Mouse (Mus musculus): ENCODE measurements around the gene Atp2b4.

The Atp2b4 gene

GRCm38 (mm10) chr1:133798821-133799415 lies 1.9 kb downstream of the Atp2b4 start:
- DNase-seq (ENCODE audit: low spot score in 2 of 2): no peak

DNA sequence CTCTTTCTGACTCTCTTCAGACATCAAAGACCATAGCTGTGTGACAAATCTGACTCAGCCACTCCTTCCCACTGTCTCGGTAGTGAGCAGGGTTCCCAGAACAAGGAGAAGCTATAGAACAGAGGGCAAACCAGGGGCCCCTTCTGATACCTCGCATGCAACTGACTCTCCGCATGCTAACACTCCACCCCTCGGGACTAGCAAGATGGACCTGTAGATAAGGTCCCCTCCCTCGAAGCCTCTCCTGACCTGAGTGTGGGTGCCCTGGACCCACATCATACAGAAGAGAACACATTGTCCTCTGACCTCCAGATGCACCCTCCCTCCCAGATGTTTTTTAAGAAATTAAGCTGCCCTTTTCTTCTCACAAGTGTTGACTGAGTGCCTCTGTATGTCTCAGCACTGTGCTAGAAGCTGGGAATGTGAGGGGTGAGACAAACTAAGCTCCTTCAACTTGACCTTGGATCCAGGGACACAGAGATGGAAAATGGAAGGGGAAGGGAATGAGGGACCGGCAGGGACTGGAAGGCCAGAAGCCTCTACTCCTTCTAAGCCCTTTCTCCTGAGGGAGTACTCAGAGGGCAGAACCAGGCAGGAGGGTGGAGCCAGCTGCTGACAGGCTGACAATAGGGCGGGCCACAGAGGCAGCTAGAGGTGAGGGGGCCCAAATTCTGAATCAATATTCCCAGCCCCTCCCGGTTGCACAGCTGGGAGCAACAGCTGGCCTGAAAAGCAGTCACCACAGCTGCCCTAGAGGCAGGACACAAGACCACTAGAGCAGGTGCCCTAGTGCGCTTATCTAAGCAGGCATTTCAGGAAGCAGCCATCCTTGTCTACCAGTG lies 2.6 kb downstream of the Atp2b4 start:
- no peak for DNase-seq (ENCODE audit: low spot score in 2 of 2)

DNA sequence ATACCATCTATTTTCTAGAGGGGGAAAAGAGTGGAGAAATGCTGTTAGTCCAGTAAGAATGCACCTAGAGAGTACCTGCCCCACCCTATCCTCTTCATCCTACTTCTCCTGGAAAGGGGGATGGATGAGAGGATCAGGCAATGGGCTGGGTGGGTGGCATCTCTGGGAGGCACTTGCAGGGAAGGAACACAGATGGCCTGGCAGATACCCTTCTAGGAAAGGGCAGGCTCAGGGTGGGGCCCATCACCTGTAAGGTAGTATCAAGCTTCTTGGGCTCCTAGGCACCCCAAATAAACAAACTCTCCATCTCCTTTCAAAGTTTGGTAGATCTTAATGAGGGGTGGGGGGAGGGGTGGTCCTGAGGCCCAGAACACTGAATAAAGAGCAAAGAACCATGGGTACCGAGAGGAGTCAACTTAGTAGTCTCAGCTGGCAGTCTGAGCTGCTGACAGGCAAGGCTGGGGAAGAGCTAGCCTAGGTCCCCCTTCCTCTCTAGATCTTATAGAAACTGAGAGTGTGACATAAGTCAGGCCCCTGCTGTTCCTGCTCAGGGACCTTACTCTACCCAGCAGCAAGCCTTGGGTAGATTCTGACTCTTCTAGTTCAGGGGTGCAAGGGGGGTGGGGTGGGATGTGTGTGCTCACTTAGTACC lies 3.4 kb downstream of the Atp2b4 start:
- no peak for DNase-seq (ENCODE audit: low spot score in 2 of 2)

- DNase-seq (ENCODE audit: low spot score in 2 of 2): no peak
Measured at GRCm38 (mm10) chr1:133793646-133794045, 7.2 kb downstream of the Atp2b4 start.

- no peak for DNase-seq (ENCODE audit: low spot score in 2 of 2)
Measured at GRCm38 (mm10) chr1:133790011-133790410, 10.8 kb downstream of the Atp2b4 start.

DNA sequence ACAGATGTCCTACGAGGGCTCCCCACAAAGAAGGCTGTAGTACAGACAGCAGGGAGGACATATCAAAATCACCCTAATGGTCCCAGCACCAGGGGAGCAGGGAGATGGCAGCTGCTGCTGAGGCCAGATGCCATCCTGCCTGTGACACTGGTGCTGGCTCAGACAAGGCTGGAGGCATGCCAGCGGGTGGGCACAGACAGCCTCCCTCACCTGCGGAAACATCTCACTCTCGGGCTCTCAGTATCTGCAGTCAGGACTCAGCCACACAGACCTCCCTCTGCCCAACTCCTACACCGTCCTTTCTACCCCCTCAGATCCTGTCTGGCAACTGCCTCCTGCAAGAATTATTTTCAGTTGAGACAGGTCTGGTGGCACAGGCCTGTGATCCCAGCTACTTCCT lies 12.0 kb downstream of the Atp2b4 start:
- no peak for DNase-seq (ENCODE audit: low spot score in 2 of 2)

- DNase-seq (ENCODE audit: low spot score in 2 of 2): no peak
Measured at GRCm38 (mm10) chr1:133787500-133788210, 13.2 kb downstream of the Atp2b4 start.

- no peak for DNase-seq (ENCODE audit: low spot score in 2 of 2)
Measured at GRCm38 (mm10) chr1:133784621-133785020, 16.2 kb downstream of the Atp2b4 start.

DNA sequence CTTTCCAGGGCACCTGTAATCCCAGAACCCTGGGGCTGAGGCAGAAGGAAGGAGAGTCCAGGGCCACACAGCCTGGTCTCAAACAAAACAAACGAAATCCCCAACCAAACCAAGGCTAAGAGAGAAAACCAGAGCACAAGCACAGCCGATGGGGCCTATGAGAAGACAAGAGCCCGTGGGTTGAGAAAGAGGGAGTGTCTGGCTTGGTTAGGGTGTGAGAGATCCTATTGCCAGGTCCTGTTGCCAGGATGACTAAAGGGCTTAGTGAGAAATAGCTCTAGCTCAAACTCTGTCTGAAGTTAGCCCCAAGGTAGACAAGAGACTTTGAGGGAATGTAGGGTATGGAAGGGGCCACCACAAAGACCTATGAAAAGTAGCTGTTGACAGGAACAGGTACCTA lies 19.3 kb downstream of the Atp2b4 start:
- no peak for DNase-seq (ENCODE audit: low spot score in 2 of 2)

DNA sequence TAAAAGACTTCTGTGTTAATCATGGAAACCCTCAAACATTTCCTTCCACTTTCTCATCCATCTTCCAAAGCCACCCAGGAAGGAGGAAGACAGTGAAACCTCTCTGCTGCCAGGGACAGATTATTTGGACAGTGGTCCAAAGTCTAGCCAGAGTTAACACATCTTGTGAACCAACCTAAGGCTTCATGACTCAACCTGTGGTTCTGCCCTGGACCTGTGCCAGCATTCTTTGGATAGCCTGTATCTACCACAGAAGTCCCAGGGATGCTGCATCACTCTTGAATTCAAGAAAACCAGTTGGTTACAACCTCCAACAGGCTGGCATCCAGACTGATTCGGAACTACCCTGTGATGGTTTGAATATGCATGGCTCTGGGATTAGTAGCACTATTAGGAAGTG lies 21.8 kb downstream of the Atp2b4 start:
- no peak for DNase-seq (ENCODE audit: low spot score in 2 of 2)

DNA sequence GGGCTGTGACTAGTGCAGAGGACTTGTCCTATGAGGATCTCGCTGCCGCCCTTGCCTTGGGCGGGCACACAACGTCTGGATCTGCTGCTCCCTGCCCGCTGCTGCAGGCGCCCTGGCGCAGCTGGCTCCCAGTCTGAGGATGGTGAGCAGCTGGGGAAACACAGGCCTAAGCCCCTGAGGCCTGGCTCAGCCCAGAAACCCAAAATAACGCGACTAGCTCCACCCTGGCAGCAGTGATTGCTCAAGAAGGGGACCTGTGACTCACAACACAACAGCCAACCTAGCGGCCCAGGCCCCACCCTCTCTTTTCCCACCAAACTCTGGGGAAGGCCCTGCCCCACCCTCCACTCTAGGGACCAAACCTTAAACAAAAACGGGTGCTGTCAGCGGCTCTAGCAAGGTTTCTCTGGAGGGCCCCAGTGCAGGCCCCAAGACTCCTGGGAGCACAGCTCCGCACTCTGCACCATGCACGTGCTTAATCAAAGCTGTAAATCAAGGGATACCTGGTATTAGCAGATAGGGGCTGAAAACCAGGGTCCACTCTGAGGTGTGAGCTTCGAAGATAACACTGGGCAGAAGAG lies 23.1 kb downstream of the Atp2b4 start:
- DNase-seq (ENCODE audit: low spot score in 2 of 2): no peak

GRCm38 (mm10) chr1:133772553-133772952 lies 28.3 kb downstream of the Atp2b4 start:
- DNase-seq (ENCODE audit: low spot score in 2 of 2): no peak

DNA sequence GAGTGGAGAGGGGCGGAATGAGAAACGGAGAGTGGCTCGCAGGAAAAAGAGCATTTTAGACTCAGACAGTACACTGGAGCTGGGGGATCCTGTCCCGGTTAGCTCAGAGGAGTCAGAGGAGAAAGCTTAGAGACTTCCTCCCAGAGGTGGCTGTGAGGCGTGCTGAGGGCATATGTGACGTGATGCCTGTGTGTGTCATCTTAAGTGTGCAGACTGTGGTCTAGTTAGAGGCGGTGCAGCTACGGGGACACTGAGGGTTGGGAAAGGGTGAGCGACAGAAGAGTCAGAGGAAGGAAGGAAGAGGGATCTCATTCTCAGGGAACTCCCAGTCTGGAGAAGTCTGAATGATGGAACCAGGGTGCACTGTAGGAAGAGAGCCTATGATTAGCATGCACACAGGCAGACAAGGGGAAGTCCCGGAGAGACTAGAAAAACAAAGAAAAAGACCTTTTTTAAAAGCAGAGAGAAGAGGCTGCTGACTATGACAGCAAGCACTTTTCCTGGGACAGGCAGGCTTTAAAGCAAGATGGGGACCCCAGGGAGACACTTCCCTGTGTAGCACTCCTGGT lies 28.9 kb downstream of the Atp2b4 start:
- DNase-seq (ENCODE audit: low spot score in 2 of 2): no peak

GRCm38 (mm10) chr1:133767994-133768393 lies 32.8 kb downstream of the Atp2b4 start:
- DNase-seq (ENCODE audit: low spot score in 2 of 2): no peak

DNA sequence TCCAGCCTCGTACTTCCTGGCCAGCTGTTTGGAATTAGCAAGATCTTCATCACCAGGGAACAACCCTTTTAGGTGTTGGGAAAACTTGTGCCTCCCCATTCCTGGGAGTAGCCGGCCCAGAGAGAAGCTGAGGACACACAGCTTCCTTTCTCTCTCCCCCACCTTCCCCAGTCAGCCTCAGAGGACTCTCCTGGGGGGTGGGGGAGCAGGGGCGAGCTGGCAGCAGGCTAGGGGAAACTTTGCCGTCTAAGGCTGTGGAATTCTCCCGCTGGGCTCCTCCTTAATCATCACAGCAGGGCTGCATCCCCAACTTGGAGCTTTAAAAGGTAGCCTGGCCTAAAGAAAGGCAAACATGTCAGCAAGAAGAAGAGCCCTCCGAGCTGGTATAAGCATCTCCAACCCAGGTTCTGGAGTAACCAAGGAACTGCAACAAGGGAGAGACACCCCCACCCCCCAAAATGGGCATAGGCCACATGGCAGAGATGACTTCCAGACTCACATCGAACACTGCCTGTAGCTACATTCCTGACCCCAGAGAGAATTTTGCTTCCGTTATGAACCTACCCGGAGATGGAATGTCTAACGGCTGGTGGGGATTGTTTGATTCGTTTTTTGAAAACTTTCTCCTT lies 33.8 kb downstream of the Atp2b4 start:
- DNase-seq (ENCODE audit: low spot score in 2 of 2): no peak

DNA sequence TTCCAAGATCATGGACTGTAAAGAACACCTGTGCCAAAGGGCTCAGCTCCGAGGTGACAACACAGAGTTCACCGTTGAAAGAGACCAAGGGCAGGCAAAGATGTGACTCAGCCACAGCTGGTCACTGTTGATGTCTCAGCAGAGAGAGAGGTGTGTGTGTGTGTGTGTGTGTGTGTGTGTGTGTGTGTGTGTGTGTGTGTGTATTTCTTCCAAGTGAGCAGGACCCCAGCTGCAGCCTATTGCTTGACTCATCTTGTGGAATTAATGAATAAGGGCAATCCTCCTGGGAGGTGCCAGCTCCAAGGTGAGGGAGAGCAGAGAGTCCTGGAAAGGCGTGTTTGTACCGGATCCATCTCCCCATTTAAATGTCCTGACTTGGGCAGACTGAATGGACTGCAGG lies 35.5 kb downstream of the Atp2b4 start:
- DNase-seq (ENCODE audit: low spot score in 2 of 2): no peak

- DNase-seq (ENCODE audit: low spot score in 2 of 2): peak; percentile 32 to 36
Measured at GRCm38 (mm10) chr1:133762946-133763422, 37.9 kb downstream of the Atp2b4 start.

GRCm38 (mm10) chr1:133761278-133761677 lies 39.6 kb downstream of the Atp2b4 start:
- DNase-seq (ENCODE audit: low spot score in 2 of 2): no peak

DNA sequence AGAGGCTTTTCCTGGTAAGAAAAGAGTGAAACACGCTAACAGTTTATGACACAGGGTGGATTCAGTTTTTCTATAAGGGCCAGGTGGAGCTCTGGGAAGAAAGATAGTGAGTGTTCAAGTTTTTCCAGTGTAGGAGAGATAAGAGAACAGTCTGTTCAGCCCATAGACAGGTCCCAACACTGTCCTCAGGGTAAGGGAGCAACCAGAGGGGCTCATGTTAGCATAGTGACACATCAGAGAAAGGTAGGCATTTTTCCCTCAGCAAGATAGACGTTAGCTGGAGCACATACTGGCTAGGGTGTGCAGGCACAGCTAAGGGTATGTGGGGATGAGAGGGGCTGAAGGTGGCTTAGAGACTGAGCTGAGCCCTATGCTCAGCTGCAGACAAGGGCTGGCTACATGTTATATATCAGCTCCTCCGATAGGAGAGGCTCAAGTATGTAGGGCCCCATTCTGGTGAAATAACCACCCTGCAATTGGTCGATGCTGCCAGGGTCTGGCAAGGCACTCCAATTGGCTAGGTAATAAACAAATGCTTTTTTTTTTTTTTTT lies 46.4 kb downstream of the Atp2b4 start:
- no peak for DNase-seq (ENCODE audit: low spot score in 2 of 2)

- no peak for DNase-seq (ENCODE audit: low spot score in 2 of 2)
Measured at GRCm38 (mm10) chr1:133753325-133753724, 47.5 kb downstream of the Atp2b4 start.

GRCm38 (mm10) chr1:133751621-133752020 lies 49.2 kb downstream of the Atp2b4 start:
- DNase-seq (ENCODE audit: low spot score in 2 of 2): no peak

Measured in frontal cortex, postnatal 10 days (tissue).